Mouse (Mus musculus): ENCODE measurements around the gene Gm10409.
"Not testable (repeated sequence)": the region's sequence is repeated elsewhere in the genome, so short reads cannot be mapped to it uniquely, and the experiment has no call there.

The Gm10409 gene

GRCm38 (mm10) chr14:3412314-3412713 lies at the start of gene Gm10409:
Gene Gm10409 (plus strand): TSS chr14:3412614.
- not testable (repeated sequence) for DNase-seq (ENCODE audit: low read depth, low spot score)

- not testable (repeated sequence) for DNase-seq (ENCODE audit: low read depth, low spot score)
Measured at GRCm38 (mm10) chr14:3394793-3395192, 17.6 kb upstream of the Gm10409 start, which contains the start of gene Gm10413. Gene Gm10413 (plus strand): TSS chr14:3395093.

GRCm38 (mm10) chr14:3427803-3428202 lies 15.4 kb downstream of the Gm10409 start, which contains the start of gene Gm3005:
Gene Gm3005 (plus strand): TSS chr14:3428103.
- not testable (repeated sequence) for DNase-seq (ENCODE audit: low read depth, low spot score)

GRCm38 (mm10) chr14:3449079-3449478 lies 36.7 kb downstream of the Gm10409 start, which contains the start of gene Gm10408:
Gene Gm10408 (plus strand): TSS chr14:3449379.
- not testable (repeated sequence) for DNase-seq (ENCODE audit: low read depth, low spot score)
